Mouse (Mus musculus): ENCODE data around the gene Hs6st3. TPM values are rescaled to one million over a fixed set of nuclear protein-coding genes. Genes with fewer than 3 reads are reported as not detected.

Gene Hs6st3
- total and polyA plus RNA-seq, 2 experiments from 2014 or later: not detected

DNA sequence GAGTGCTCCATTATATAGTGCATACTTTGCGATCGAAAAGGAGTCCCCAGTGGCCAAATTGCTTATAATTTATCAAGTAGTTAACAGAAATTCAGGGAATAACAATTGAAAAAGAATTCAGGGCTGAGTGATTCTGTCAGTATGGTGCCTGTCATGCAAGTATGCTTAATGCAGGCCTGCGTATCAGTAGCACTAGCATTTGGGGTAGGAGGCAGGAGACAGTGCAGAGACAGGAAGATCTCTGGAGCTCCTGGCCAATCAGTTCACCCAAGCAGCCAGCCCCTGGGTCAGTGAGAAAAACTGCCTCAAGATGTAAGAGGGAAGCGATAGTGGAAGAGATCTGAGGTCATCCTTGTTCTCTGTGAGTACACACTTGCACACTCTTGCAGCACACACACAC lies 594.1 kb downstream of the Hs6st3 start:
- Histone ChIP-seq H3K4me3 (ENCODE audit: low read depth, low read length) (no peak overlapping the region), H3K4me1 (ENCODE audit: control insufficient read depth, insufficient read depth) (no peaks in the 10 kb centered on the region), H3K4me2 (ENCODE audit: low read depth, low read length) (no peak overlapping the region), H3K9me3 (replicated peaks; ENCODE audit: control insufficient read depth, low read length) (no peaks in the 10 kb centered on the region), H3K9ac (replicated peaks; ENCODE audit: low read depth, low read length) (no peak overlapping the region), H3K36me3 (replicated peaks; ENCODE audit: control insufficient read depth, insufficient read depth, low read length) (no peaks in the 10 kb centered on the region), H3K27ac (ENCODE audit: low read depth) (no peak overlapping the region), H3K27me3 (ENCODE audit: control insufficient read depth, insufficient read depth, low read length) (no peaks in the 10 kb centered on the region)
- no peak for TF ChIP-seq CTCF (IDR thresholded peaks at IDR 0.05; ENCODE audit: low read depth)
- no peak for TF ChIP-seq EP300 (IDR thresholded peaks at IDR 0.05; ENCODE audit: low read depth)
- WGBS: 91% methylated on average over 4 of the region's 4 CpGs
- ATAC-seq (ENCODE audit: insufficient read depth, low read depth) (no peak), DNase-seq (ENCODE audit: low spot score) (no peak)

DNA sequence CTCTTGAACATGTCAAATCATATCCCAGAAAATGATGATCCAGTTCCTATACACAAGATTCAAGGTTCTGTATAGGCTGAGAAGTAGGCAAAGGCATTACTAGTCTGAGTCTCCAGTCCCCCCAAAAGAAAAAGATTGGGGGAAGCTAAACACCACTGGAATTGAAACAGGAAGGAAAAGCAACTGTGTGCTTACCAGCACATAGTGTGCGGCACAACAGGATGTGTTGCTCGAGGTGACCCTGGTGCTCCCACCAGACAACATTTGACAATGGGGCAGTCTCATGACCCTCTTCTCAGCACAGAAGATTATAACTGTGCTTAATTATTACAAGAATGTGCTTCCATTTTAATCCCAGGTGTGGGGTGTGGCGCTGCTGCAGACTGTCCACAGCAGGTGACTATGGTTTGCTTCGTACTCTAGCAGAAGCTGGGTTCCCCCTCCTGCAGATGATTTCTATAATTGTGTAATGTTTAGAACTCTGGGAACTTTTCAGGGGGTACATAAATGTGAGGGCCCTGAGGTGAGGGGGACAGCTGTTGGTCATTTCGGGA lies 599.3 kb downstream of the Hs6st3 start:
- Histone ChIP-seq H3K27ac (ENCODE audit: low read depth) (no peak overlapping the region), H3K36me3 (replicated peaks; ENCODE audit: control insufficient read depth, insufficient read depth, low read length) (no peaks in the 10 kb centered on the region), H3K9ac (replicated peaks; ENCODE audit: low read depth, low read length) (no peak overlapping the region), H3K9me3 (replicated peaks; ENCODE audit: control insufficient read depth, low read length) (no peaks in the 10 kb centered on the region), H3K27me3 (ENCODE audit: control insufficient read depth, insufficient read depth, low read length) (no peaks in the 10 kb centered on the region), H3K4me1 (ENCODE audit: control insufficient read depth, insufficient read depth) (no peaks in the 10 kb centered on the region), H3K4me3 (ENCODE audit: low read depth, low read length) (no peak overlapping the region), H3K4me2 (ENCODE audit: low read depth, low read length) (no peak overlapping the region)
- ATAC-seq (ENCODE audit: insufficient read depth, low read depth) (no peak), DNase-seq (ENCODE audit: low spot score) (no peak)
- 77% methylated on average over 5 of the region's 5 CpGs for WGBS
- TF ChIP-seq EP300 (IDR thresholded peaks at IDR 0.05; ENCODE audit: low read depth): no peak
- TF ChIP-seq CTCF (IDR thresholded peaks at IDR 0.05; ENCODE audit: low read depth): no peak

DNA sequence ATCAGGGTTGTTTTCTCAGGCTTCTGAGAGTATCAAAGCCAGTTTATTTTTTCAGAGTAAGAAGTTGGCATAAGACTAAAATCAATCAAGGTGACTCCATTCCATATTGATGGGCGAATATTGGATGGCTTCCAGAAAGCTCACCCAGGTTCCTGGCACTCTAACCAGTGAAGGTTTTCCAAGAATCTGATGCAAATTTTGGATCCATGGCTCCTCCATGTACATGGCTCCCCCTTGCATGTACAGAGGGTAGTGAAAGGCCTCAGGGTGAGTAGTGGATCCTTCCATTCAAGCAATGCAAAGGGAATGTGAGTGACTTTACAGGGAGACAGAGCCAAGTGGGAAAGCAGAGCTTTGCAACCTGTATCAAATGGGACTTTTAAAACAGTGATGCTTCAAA lies 603.6 kb downstream of the Hs6st3 start:
- no peak overlapping the region for H3K4me2 ChIP-seq (ENCODE audit: low read depth, low read length)
- DNase-seq (ENCODE audit: low spot score) (no peak), ATAC-seq (ENCODE audit: insufficient read depth, low read depth) (no peak)
- no peaks in the 10 kb centered on the region for H3K36me3 ChIP-seq (replicated peaks; ENCODE audit: control insufficient read depth, insufficient read depth, low read length)
- no peaks in the 10 kb centered on the region for H3K4me1 ChIP-seq (ENCODE audit: control insufficient read depth, insufficient read depth)
- no peaks in the 10 kb centered on the region for H3K27me3 ChIP-seq (ENCODE audit: control insufficient read depth, insufficient read depth, low read length)
- 60% methylated on average over 1 of the region's 1 CpGs for WGBS
- H3K9ac ChIP-seq (replicated peaks; ENCODE audit: low read depth, low read length): no peak overlapping the region
- no peaks in the 10 kb centered on the region for H3K9me3 ChIP-seq (replicated peaks; ENCODE audit: control insufficient read depth, low read length)
- no peak for TF ChIP-seq EP300 (IDR thresholded peaks at IDR 0.05; ENCODE audit: low read depth)
- TF ChIP-seq CTCF (IDR thresholded peaks at IDR 0.05; ENCODE audit: low read depth): no peak
- H3K27ac ChIP-seq (ENCODE audit: low read depth): no peak overlapping the region
- no peak overlapping the region for H3K4me3 ChIP-seq (ENCODE audit: low read depth, low read length)

DNA sequence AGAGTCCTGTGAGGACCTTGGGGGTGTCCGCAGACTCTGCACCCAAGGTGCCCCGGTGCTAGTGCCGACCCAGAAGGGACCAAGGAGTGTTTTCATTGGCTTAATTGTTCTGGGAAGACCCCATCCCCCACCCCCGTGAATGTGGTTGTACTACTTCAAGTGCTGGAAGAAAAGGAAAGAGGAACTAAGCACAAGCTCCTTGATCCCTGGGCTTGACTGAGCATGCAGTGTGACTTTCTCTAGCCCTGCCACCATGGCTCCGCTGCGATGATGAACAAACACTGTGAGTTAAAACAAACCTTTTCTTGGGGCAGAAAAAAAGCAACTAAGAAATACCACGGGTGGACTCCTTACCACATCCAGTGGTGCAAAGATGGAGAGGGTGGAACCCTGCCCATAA lies 623.2 kb downstream of the Hs6st3 start:
- TF ChIP-seq CTCF (IDR thresholded peaks at IDR 0.05; ENCODE audit: low read depth) (no peak), EP300 (IDR thresholded peaks at IDR 0.05; ENCODE audit: low read depth) (no peak)
- no peak for ATAC-seq (ENCODE audit: insufficient read depth, low read depth)
- 88% methylated on average over 7 of the region's 7 CpGs for WGBS

GRCm38 (mm10) chr14:119772040-119772439 lies 633.9 kb downstream of the Hs6st3 start:
- H3K27me3 ChIP-seq (ENCODE audit: control insufficient read depth, insufficient read depth, low read length): no peaks in the 10 kb centered on the region
- WGBS: 24% methylated on average over 4 of the region's 4 CpGs
- no peak overlapping the region for H3K27ac ChIP-seq (ENCODE audit: low read depth)
- H3K4me3 ChIP-seq (ENCODE audit: low read depth, low read length): no peak overlapping the region
- H3K36me3 ChIP-seq (replicated peaks; ENCODE audit: control insufficient read depth, insufficient read depth, low read length): no peaks in the 10 kb centered on the region
- no peak overlapping the region for H3K9ac ChIP-seq (replicated peaks; ENCODE audit: low read depth, low read length)
- DNase-seq (ENCODE audit: low spot score) (peak; percentile 54), ATAC-seq (ENCODE audit: insufficient read depth, low read depth) (peak; percentile 75)
- no peak overlapping the region for H3K4me2 ChIP-seq (ENCODE audit: low read depth, low read length)
- no peaks in the 10 kb centered on the region for H3K9me3 ChIP-seq (replicated peaks; ENCODE audit: control insufficient read depth, low read length)
- no peaks in the 10 kb centered on the region for H3K4me1 ChIP-seq (ENCODE audit: control insufficient read depth, insufficient read depth)
- TF ChIP-seq EP300 (IDR thresholded peaks at IDR 0.05; ENCODE audit: low read depth) (no peak), CTCF (IDR thresholded peaks at IDR 0.05; ENCODE audit: low read depth) (no peak)

More for the DNA sequence above, 623.2 kb downstream of the Hs6st3 start:
- H3K9me3 ChIP-seq (replicated peaks; ENCODE audit: control insufficient read depth, low read length): no peaks in the 10 kb centered on the region
- no peak overlapping the region for H3K9ac ChIP-seq (replicated peaks; ENCODE audit: low read depth, low read length)
- DNase-seq (ENCODE audit: low spot score): no peak
- no peaks in the 10 kb centered on the region for H3K36me3 ChIP-seq (replicated peaks; ENCODE audit: control insufficient read depth, insufficient read depth, low read length)
- H3K4me2 ChIP-seq (ENCODE audit: low read depth, low read length): no peak overlapping the region
- H3K27me3 ChIP-seq (ENCODE audit: control insufficient read depth, insufficient read depth, low read length): no peaks in the 10 kb centered on the region
- H3K4me1 ChIP-seq (ENCODE audit: control insufficient read depth, insufficient read depth): no peaks in the 10 kb centered on the region
- no peak overlapping the region for H3K27ac ChIP-seq (ENCODE audit: low read depth)
- no peak overlapping the region for H3K4me3 ChIP-seq (ENCODE audit: low read depth, low read length)

DNA sequence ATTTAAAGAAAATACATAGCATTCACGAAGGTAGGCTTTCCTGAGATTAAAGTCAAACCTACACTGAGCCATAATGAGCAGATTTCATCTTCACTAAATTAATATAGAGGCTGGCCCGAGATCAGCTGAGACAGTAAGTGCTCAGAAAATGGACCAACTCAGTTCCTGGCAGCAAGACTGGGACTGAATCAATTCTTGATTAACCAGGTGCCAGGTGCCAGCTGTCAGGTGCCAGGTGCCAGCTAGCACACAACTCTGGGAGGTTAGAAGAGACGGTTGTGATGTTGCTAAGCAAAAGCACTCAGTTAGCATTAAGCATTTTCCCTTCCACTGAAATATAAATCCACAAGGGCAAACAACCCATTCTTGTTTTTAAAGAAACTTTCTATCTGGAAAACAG lies 638.1 kb downstream of the Hs6st3 start:
- Histone ChIP-seq H3K4me1 (ENCODE audit: control insufficient read depth, insufficient read depth) (no peaks in the 10 kb centered on the region), H3K4me3 (ENCODE audit: low read depth, low read length) (no peak overlapping the region), H3K27ac (ENCODE audit: low read depth) (no peak overlapping the region), H3K9me3 (replicated peaks; ENCODE audit: control insufficient read depth, low read length) (no peaks in the 10 kb centered on the region), H3K9ac (replicated peaks; ENCODE audit: low read depth, low read length) (no peak overlapping the region), H3K27me3 (ENCODE audit: control insufficient read depth, insufficient read depth, low read length) (no peaks in the 10 kb centered on the region), H3K4me2 (ENCODE audit: low read depth, low read length) (no peak overlapping the region), H3K36me3 (replicated peaks; ENCODE audit: control insufficient read depth, insufficient read depth, low read length) (no peaks in the 10 kb centered on the region)
- 71% methylated on average over 3 of the region's 3 CpGs for WGBS
- no peak for ATAC-seq (ENCODE audit: insufficient read depth, low read depth)
- no peak for DNase-seq (ENCODE audit: low spot score)
- TF ChIP-seq CTCF (IDR thresholded peaks at IDR 0.05; ENCODE audit: low read depth) (no peak), EP300 (IDR thresholded peaks at IDR 0.05; ENCODE audit: low read depth) (no peak)
